Mouse (Mus musculus): ENCODE measurements at regions not wholly inside any gene's neighbourhood (a gene's known extent, or its start where the extent isn't known, plus 50 kb on each side); places are given as distances from the start of the nearest gene placed in this dataset.

GRCm38 (mm10) chr5:70501385-70501784 is 341.0 kb downstream of the Gabrg1 start:
- 70% methylated on average over 1 of the region's 1 CpGs for WGBS
- no peaks in the 10 kb centered on the region for H3K36me3 ChIP-seq (ENCODE audit: insufficient read depth, low read length)
- DNase-seq (ENCODE audit: low spot score) (no peak), ATAC-seq (replicated peaks; ENCODE audit: low FRiP score, low read depth) (no peak)
- H3K27me3 ChIP-seq (ENCODE audit: insufficient read depth, low read length), result no peaks in the 10 kb centered on the region
- no peaks in the 10 kb centered on the region for H3K4me1 ChIP-seq (replicated peaks; ENCODE audit: insufficient read depth, low read length)
- H3K4me2 ChIP-seq (ENCODE audit: low read length), result no peak overlapping the region
- H3K27ac ChIP-seq, result no peak overlapping the region
- no peak overlapping the region for H3K4me3 ChIP-seq (replicated peaks; ENCODE audit: low read depth, low read length)
- no peak for TF ChIP-seq CTCF (IDR thresholded peaks at IDR 0.05; ENCODE audit: low read depth)
- no peak overlapping the region for H3K9ac ChIP-seq (ENCODE audit: low read depth, low read length)
- no peaks in the 10 kb centered on the region for H3K9me3 ChIP-seq (replicated peaks; ENCODE audit: low read length)

GRCm38 (mm10) chr5:70476076-70476475 is 366.3 kb downstream of the Gabrg1 start:
- H3K4me3 ChIP-seq (replicated peaks; ENCODE audit: low read depth, low read length), result no peak overlapping the region
- no peak overlapping the region for H3K27ac ChIP-seq
- WGBS, result 76% methylated on average over 4 of the region's 4 CpGs
- H3K4me1 ChIP-seq (replicated peaks; ENCODE audit: insufficient read depth, low read length), result no peaks in the 10 kb centered on the region
- H3K27me3 ChIP-seq (ENCODE audit: insufficient read depth, low read length), result no peaks in the 10 kb centered on the region
- no peaks in the 10 kb centered on the region for H3K36me3 ChIP-seq (ENCODE audit: insufficient read depth, low read length)
- ATAC-seq (replicated peaks; ENCODE audit: low FRiP score, low read depth) (no peak), DNase-seq (ENCODE audit: low spot score) (no peak)
- no peak overlapping the region for H3K9ac ChIP-seq (ENCODE audit: low read depth, low read length)
- H3K4me2 ChIP-seq (ENCODE audit: low read length), result no peak overlapping the region
- TF ChIP-seq CTCF (IDR thresholded peaks at IDR 0.05; ENCODE audit: low read depth), result no peak
- no peaks in the 10 kb centered on the region for H3K9me3 ChIP-seq (replicated peaks; ENCODE audit: low read length)

GRCm38 (mm10) chr5:70434636-70435035 is 407.8 kb downstream of the Gabrg1 start:
- H3K4me2 ChIP-seq (ENCODE audit: low read length), result no peak overlapping the region
- no peaks in the 10 kb centered on the region for H3K36me3 ChIP-seq (ENCODE audit: insufficient read depth, low read length)
- TF ChIP-seq CTCF (IDR thresholded peaks at IDR 0.05; ENCODE audit: low read depth), result no peak
- no peak overlapping the region for H3K27ac ChIP-seq
- no peak overlapping the region for H3K9ac ChIP-seq (ENCODE audit: low read depth, low read length)
- ATAC-seq (replicated peaks; ENCODE audit: low FRiP score, low read depth), result no peak
- no peaks in the 10 kb centered on the region for H3K4me1 ChIP-seq (replicated peaks; ENCODE audit: insufficient read depth, low read length)
- H3K27me3 ChIP-seq (ENCODE audit: insufficient read depth, low read length), result no peaks in the 10 kb centered on the region
- H3K4me3 ChIP-seq (replicated peaks; ENCODE audit: low read depth, low read length), result no peak overlapping the region
- no peaks in the 10 kb centered on the region for H3K9me3 ChIP-seq (replicated peaks; ENCODE audit: low read length)
- no peak for DNase-seq (ENCODE audit: low spot score)
- 86% methylated on average over 4 of the region's 4 CpGs for WGBS

GRCm38 (mm10) chr5:70400561-70400960 is 441.9 kb downstream of the Gabrg1 start:
- 70% methylated on average over 3 of the region's 3 CpGs for WGBS
- Histone ChIP-seq H3K4me1 (replicated peaks; ENCODE audit: insufficient read depth, low read length) (no peaks in the 10 kb centered on the region), H3K9me3 (replicated peaks; ENCODE audit: low read length) (no peaks in the 10 kb centered on the region), H3K27me3 (ENCODE audit: insufficient read depth, low read length) (no peaks in the 10 kb centered on the region), H3K27ac (no peak overlapping the region), H3K4me3 (replicated peaks; ENCODE audit: low read depth, low read length) (no peak overlapping the region), H3K4me2 (ENCODE audit: low read length) (no peak overlapping the region), H3K9ac (ENCODE audit: low read depth, low read length) (no peak overlapping the region), H3K36me3 (ENCODE audit: insufficient read depth, low read length) (no peaks in the 10 kb centered on the region)
- ATAC-seq (replicated peaks; ENCODE audit: low FRiP score, low read depth), result no peak; the same call in 1 of the 2 replicates
- peak; percentile 12 for DNase-seq (ENCODE audit: low spot score)
- no peak for TF ChIP-seq CTCF (IDR thresholded peaks at IDR 0.05; ENCODE audit: low read depth)

DNA sequence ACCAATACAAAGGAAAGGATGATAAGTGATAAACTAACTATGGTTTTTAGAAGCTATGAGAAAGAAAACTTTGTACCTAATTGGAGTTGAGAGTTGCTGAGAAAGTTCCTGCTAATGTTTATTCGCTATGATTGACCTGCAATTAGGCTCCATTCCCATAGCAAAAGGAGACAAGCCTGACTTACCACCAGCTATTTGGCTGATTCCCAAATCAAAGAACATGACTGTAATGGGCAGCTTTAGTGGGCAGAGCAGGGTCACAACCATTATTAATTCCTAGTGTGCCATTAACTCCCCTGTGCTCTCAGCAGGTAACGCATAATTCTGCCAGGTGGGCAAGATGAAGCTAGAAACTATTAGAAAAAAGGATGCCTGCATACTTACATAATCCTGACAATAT is 452.5 kb downstream of the Gabrg1 start:
- H3K27ac ChIP-seq, result peak overlapping the region; percentile 19; the same call in 1 of the 2 replicates
- no peak overlapping the region for H3K4me2 ChIP-seq (ENCODE audit: low read length)
- no peak for TF ChIP-seq CTCF (IDR thresholded peaks at IDR 0.05; ENCODE audit: low read depth)
- no peak overlapping the region for H3K9ac ChIP-seq (ENCODE audit: low read depth, low read length)
- no peak overlapping the region for H3K4me3 ChIP-seq (replicated peaks; ENCODE audit: low read depth, low read length)
- DNase-seq (ENCODE audit: low spot score), result peak; percentile 61
- no peaks in the 10 kb centered on the region for H3K36me3 ChIP-seq (ENCODE audit: insufficient read depth, low read length)
- 38% methylated on average over 2 of the region's 2 CpGs for WGBS
- H3K9me3 ChIP-seq (replicated peaks; ENCODE audit: low read length), result no peaks in the 10 kb centered on the region
- no peaks in the 10 kb centered on the region for H3K4me1 ChIP-seq (replicated peaks; ENCODE audit: insufficient read depth, low read length)
- peak; percentile 88; the same call in 1 of the 2 replicates for ATAC-seq (replicated peaks; ENCODE audit: low FRiP score, low read depth)
- no peaks in the 10 kb centered on the region for H3K27me3 ChIP-seq (ENCODE audit: insufficient read depth, low read length)

DNA sequence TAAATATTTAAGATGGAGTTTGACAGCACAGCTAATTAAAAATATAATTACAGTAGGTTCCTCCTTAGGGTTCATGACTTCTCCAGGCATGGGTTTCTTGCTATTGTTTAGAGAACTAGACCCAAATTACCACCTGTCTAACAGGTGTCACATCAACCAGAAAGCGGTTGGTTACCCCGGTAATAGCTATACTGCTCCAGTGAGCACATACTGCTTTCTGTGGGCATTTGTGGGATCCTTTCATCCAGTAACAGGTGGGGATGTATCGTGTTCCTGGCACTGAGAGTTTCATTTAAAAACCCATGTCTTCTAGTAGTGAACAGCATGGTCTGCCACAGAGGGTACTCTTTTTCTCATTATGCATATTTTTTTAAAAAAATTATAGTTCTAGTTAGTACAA is 455.1 kb downstream of the Gabrg1 start:
- Histone ChIP-seq H3K4me2 (ENCODE audit: low read length) (no peak overlapping the region), H3K4me1 (replicated peaks; ENCODE audit: insufficient read depth, low read length) (no peaks in the 10 kb centered on the region), H3K36me3 (ENCODE audit: insufficient read depth, low read length) (no peaks in the 10 kb centered on the region), H3K9ac (ENCODE audit: low read depth, low read length) (no peak overlapping the region), H3K27ac (no peak overlapping the region), H3K4me3 (replicated peaks; ENCODE audit: low read depth, low read length) (no peak overlapping the region), H3K9me3 (replicated peaks; ENCODE audit: low read length) (no peaks in the 10 kb centered on the region), H3K27me3 (ENCODE audit: insufficient read depth, low read length) (no peaks in the 10 kb centered on the region)
- no peak for TF ChIP-seq CTCF (IDR thresholded peaks at IDR 0.05; ENCODE audit: low read depth)
- DNase-seq (ENCODE audit: low spot score) (peak; percentile 1), ATAC-seq (replicated peaks; ENCODE audit: low FRiP score, low read depth) (peak; percentile 66)
- 50% methylated on average over 3 of the region's 3 CpGs for WGBS

Data from kidney, postnatal 0 days (tissue).